ENCODE assay signal across 8 mouse cellular contexts in the genomic region with DNA sequence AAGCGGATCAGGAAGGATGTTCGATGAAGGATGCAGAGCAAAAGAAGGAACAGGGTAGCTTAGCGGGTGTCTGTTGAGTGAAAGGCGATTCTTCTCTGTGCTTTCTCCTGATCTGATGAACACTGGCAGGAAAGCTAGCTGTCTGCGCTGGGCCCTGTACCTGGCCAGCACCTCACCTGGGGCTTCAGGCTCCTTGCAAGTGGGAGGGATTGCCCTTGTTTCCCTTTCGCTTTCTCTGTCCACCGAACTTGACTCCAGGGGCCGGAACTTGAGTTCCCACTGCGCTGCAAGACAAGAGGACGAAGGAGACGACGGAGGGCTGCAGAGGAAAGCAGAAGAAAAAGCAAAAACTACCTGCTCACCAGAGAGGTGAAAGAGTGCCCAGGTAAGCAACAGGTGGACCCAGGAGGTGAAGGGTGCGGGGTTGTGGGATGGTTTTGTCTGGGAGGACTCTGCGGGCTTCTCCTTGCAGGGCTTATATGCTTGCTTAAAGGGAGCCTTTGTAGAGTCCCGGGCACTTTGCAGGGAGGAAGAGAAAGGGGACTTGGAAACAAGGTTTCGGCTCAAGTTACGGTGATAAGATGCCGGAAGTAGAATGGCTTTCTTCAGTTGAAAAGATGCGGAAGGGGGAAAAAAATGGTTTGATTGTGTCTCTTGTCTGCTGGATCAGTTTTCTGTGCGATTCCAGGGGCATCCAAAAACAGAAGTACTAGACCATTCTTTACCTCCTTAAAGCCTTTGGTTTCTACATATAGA. TPM values are rescaled to one million over a fixed set of nuclear protein-coding genes. Genes with fewer than 3 reads are reported as not detected.
A peak's percentile ranks its signal among the peaks of the same experiment; 100 is the strongest.
DNase-seq lines count a peak whose midpoint lies in the region; ATAC-seq lines count a peak whose summit lies in the region.

Gene Rab19, plus strand, starts transcription at position 51 of the 756 bp plus-strand sequence.

- 5% methylated on average over 20 of the region's 20 CpGs for WGBS in heart, embryonic 12.5 days
- WGBS in kidney, embryonic 16.5 days: 4% methylated on average over 20 of the region's 20 CpGs

- H3K27me3 ChIP-seq in heart, embryonic 12.5 days (replicated peaks): peaks cover 6% of the 10 kb centered on the region; the same call in 1 of the 2 replicates
- no peaks in the 10 kb centered on the region for H3K27me3 ChIP-seq in kidney, embryonic 16.5 days (ENCODE audit: insufficient read depth, low read length)
- H3K27me3 ChIP-seq in splenic B cell, adult 2 months (ENCODE audit: control insufficient read depth, insufficient read depth, low read length, poor library complexity, severe bottlenecking): no peaks in the 10 kb centered on the region

- no peaks in the 10 kb centered on the region for H3K9me3 ChIP-seq in heart, embryonic 12.5 days (replicated peaks)
- H3K9me3 ChIP-seq in kidney, embryonic 16.5 days (ENCODE audit: low read length): no peaks in the 10 kb centered on the region

- H3K4me2 ChIP-seq in heart, embryonic 12.5 days: peak within 1 kb of the TSS; percentile 88
- H3K4me2 ChIP-seq in kidney, embryonic 16.5 days (replicated peaks; ENCODE audit: low read depth, low read length): peak within 1 kb of the TSS; percentile 87

- H3K36me3 ChIP-seq in heart, embryonic 12.5 days: no peaks in the 10 kb centered on the region
- H3K36me3 ChIP-seq in kidney, embryonic 16.5 days (ENCODE audit: insufficient read depth, low read length): no peaks in the 10 kb centered on the region
- no peaks in the 10 kb centered on the region for H3K36me3 ChIP-seq in splenic B cell, adult 2 months (ENCODE audit: control insufficient read depth, insufficient read depth, low read length, poor library complexity, severe bottlenecking)

- peak within 1 kb of the TSS; percentile 60 for H3K4me3 ChIP-seq in heart, embryonic 12.5 days
- peak within 1 kb of the TSS; percentile 54 for H3K4me3 ChIP-seq in kidney, embryonic 16.5 days (ENCODE audit: low read length)

- H3K4me1 ChIP-seq in heart, embryonic 12.5 days (replicated peaks): peaks cover 5% of the 10 kb centered on the region
- peaks cover 7% of the 10 kb centered on the region; the same call in 1 of the 2 replicates for H3K4me1 ChIP-seq in kidney, embryonic 16.5 days (ENCODE audit: insufficient read depth, low read length)

- ATAC-seq in heart, embryonic 12.5 days (ENCODE audit: insufficient number of reproducible peaks, low FRiP score): no peak
- ATAC-seq in kidney, embryonic 16.5 days (ENCODE audit: low FRiP score, low TSS enrichment): no peak

- DNase-seq in CD8-positive naive resting alpha-beta T cell, adult 2 months (ENCODE audit: low read depth in 2 of 2, low spot score in 2 of 2): peak; percentile 11 to 25
- DNase-seq in adrenal gland, postnatal 36 days: peak; percentile 27 to 46
- peak; percentile 60 for DNase-seq in lung, postnatal 36 days
- DNase-seq in splenic B cell, adult 2 months (ENCODE audit: low read depth, low spot score): peak; percentile 44
- no peak for DNase-seq in layer of hippocampus, adult 18-20 months (ENCODE audit: low spot score in 2 of 2)
- DNase-seq in frontal cortex, postnatal 10 days (ENCODE audit: low spot score in 2 of 2): no peak

- H3K27ac ChIP-seq in heart, embryonic 12.5 days (ENCODE audit: poor library complexity, severe bottlenecking): no peak within 1 kb of the TSS
- peak within 1 kb of the TSS; percentile 43; the same call in 1 of the 2 replicates for H3K27ac ChIP-seq in kidney, embryonic 16.5 days (ENCODE audit: low read length)

- peak within 1 kb of the TSS; percentile 61 for H3K9ac ChIP-seq in heart, embryonic 12.5 days
- H3K9ac ChIP-seq in kidney, embryonic 16.5 days (replicated peaks; ENCODE audit: low read length): peak within 1 kb of the TSS; percentile 71

RNA-seq across cellular contexts. Expression of gene Rab19, which starts in this region (rescaled TPM):
- under 1 TPM; 0.40 to 0.59 TPM for total RNA-seq in adrenal gland, postnatal 36 days (2021)
- 0.42 and 0.67 TPM in 2 replicates for polyA plus RNA-seq in heart, embryonic 12.5 days (2016; fragmentation: Nextera tagmentation; extraction: Ambion mirVana)
- 2.2 and 2.9 TPM in 2 replicates for polyA plus RNA-seq in kidney, embryonic 16.5 days (2015; fragmentation: Nextera tagmentation; extraction: Ambion mirVana)
- not detected for total RNA-seq in layer of hippocampus, adult 18-20 months (2021)

Comparison
In these comparisons a context has a peak if more than half of its experiments do, and no peak if none do; other contexts are left out.
1. Peak in DNase-seq in adrenal gland, postnatal 36 days; RNA of the gene not detected or under 1 TPM.
2. DNase-seq: peak in CD8-positive naive resting alpha-beta T cell, adult 2 months (2 of 2), lung, postnatal 36 days (single experiment) and splenic B cell, adult 2 months (single experiment); none in layer of hippocampus, adult 18-20 months (0 of 2) and frontal cortex, postnatal 10 days (0 of 2).